Mouse (Mus musculus) kidney, adult 2 months (tissue): Measurements from ENCODE around the gene Kifc3.
"Not testable (repeated sequence)": the region's sequence is repeated elsewhere in the genome, so short reads cannot be mapped to it uniquely, and the experiment has no call there.

Experiments used
- CTCF ChIP-seq: fragments of 200-500 bp; conservative IDR thresholded peaks from 2 replicates; pipeline ENCODE4 v1.5.1; 2011; ENCODE audit warnings: low read depth, mild to moderate bottlenecking, control low read depth, low read length, moderate library complexity, mixed read lengths; ENCODE audit not compliant: insufficient read depth, insufficient read length
- POLR2A ChIP-seq: fragments of 200-500 bp; IDR thresholded peaks from one replicate; pipeline ENCODE4 v1.6.1; 2011; ENCODE audit warnings: low read depth, low read length, control low read depth

DNA sequence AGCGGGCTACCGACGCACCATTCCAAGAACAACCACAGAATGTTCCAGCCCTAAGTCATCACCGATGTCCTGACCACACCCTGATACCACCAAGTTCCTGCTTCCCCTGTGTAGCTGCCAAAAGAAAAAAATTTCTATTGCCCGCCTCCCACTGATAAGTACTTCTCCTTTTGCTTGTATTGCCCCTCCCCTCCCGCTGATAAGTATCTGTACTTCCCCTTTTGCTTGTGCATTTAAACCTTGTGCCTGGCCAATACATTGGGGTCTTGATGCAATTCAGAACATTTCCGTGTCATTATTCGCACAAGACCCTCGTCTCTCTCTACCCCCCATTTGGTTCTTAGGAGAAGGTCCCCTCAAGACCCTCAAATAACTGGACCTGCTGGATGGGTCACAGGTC lies 27.5 kb upstream of the Kifc3 start:
- not testable (repeated sequence) for TF ChIP-seq CTCF, POLR2A
